Mouse (Mus musculus) midbrain, embryonic 16.5 days (tissue): ENCODE measurements around the gene Tmem185b. TPM values are rescaled to one million over a fixed set of nuclear protein-coding genes. Genes with fewer than 3 reads are reported as not detected.

ENCODE experiments used
- ATAC-seq: fragments of 200-750 bp; cut with Nextera tagmentation; 2 replicates; pipeline ENCODE4 v1.8.0; 2017; ENCODE audit warnings: moderate TSS enrichment
- H3K27ac ChIP-seq: fragments of 300-500 bp; sonication (generic); 2 replicates; pipeline ENCODE4 v1.5.1; 2014; ENCODE audit warnings: mild to moderate bottlenecking, low read length, mixed read lengths
- H3K27me3 ChIP-seq: fragments of 300-500 bp; sonication (generic); 2 replicates; pipeline ENCODE4 v1.6.1; 2014; ENCODE audit warnings: low read depth, low read length, mixed read lengths; ENCODE audit not compliant: control insufficient read depth, insufficient read depth
- H3K36me3 ChIP-seq: fragments of 300-500 bp; sonication (generic); 2 replicates; pipeline ENCODE4 v1.6.1; 2014; ENCODE audit warnings: mild to moderate bottlenecking, low read length, moderate library complexity, mixed read lengths; ENCODE audit not compliant: control insufficient read depth, insufficient read depth
- H3K4me1 ChIP-seq: fragments of 300-500 bp; sonication (generic); 2 replicates; pipeline ENCODE4 v1.6.1; 2014; ENCODE audit warnings: mild to moderate bottlenecking, low read length, mixed read lengths; ENCODE audit not compliant: control insufficient read depth, insufficient read depth
- H3K4me2 ChIP-seq: fragments of 300-500 bp; sonication (generic); 2 replicates; pipeline ENCODE4 v1.6.1; 2014; ENCODE audit warnings: mild to moderate bottlenecking, low read length, mixed read lengths
- H3K4me3 ChIP-seq: fragments of 300-500 bp; sonication (generic); 2 replicates; pipeline ENCODE4 v1.5.1; 2014; ENCODE audit warnings: low read depth, mild to moderate bottlenecking, low read length, moderate library complexity, mixed read lengths
- H3K9ac ChIP-seq: fragments of 300-500 bp; sonication (generic); 2 replicates; pipeline ENCODE4 v1.6.1; 2014; ENCODE audit warnings: low read depth, low read length, mixed read lengths
- H3K9me3 ChIP-seq: fragments of 300-500 bp; sonication (generic); replicated peaks from 2 replicates; pipeline ENCODE4 v1.6.1; 2014; ENCODE audit warnings: mild to moderate bottlenecking, low read length, mixed read lengths; ENCODE audit not compliant: control insufficient read depth, poor library complexity, severe bottlenecking
- WGBS: fragments of 180-500 bp; shearing (Covaris S2); extraction: QIAGEN DNeasy Blood & Tissue Kit; methylation state at CpG from one replicate; pipeline ENCODE4 v1.1.7; 2014; 5-methylcytosine and 5-hydroxymethylcytosine counted together
- polyA plus RNA-seq: library from polyadenylated mRNA; unstranded; fragments of >200 nt; fragmentation: Nextera tagmentation; extraction: Ambion mirVana; gene quantifications from 2 replicates; pipeline ENCODE4 v1.2.1, GENCODE M21; 2015

Gene Tmem185b
- polyA plus RNA-seq, 1 experiment from 2014 or later: 19.2 TPM

DNA sequence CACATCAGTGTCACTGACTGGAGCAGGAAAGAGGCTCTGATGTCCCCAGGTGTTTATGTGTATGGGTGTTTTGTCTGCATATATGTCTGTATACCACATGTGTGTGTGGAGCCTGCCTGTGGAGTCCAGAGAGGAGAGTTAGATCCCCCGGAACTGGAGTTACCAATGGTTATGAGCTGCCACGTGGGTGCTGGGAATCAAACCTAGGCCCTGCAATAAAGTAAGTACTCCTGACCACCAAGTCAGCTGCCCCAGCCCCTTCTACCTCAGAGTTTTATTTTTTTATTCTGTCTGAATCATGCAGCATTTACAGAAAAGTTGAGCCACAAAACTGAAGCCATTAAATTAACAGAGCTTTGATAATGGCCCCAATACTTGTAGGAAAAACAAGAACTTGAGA lies 24.1 kb downstream of the Tmem185b start:
- Histone ChIP-seq H3K4me3 (no peak overlapping the region), H3K27ac (no peak overlapping the region), H3K9me3 (no peaks in the 10 kb centered on the region), H3K4me2 (no peak overlapping the region), H3K9ac (no peak overlapping the region), H3K4me1 (no peaks in the 10 kb centered on the region), H3K36me3 (no peaks in the 10 kb centered on the region), H3K27me3 (no peaks in the 10 kb centered on the region)
- ATAC-seq: no peak
- 100% methylated on average over 2 of the region's 2 CpGs for WGBS

GRCm38 (mm10) chr1:119551651-119552050 lies 25.7 kb downstream of the Tmem185b start:
- no peak overlapping the region for H3K4me3 ChIP-seq
- no peak overlapping the region for H3K27ac ChIP-seq
- H3K27me3 ChIP-seq: no peaks in the 10 kb centered on the region
- no peaks in the 10 kb centered on the region for H3K4me1 ChIP-seq
- no peak for ATAC-seq
- no peaks in the 10 kb centered on the region for H3K9me3 ChIP-seq
- H3K4me2 ChIP-seq: no peak overlapping the region
- no peaks in the 10 kb centered on the region for H3K36me3 ChIP-seq
- 98% methylated on average over 1 of the region's 1 CpGs for WGBS
- no peak overlapping the region for H3K9ac ChIP-seq

DNA sequence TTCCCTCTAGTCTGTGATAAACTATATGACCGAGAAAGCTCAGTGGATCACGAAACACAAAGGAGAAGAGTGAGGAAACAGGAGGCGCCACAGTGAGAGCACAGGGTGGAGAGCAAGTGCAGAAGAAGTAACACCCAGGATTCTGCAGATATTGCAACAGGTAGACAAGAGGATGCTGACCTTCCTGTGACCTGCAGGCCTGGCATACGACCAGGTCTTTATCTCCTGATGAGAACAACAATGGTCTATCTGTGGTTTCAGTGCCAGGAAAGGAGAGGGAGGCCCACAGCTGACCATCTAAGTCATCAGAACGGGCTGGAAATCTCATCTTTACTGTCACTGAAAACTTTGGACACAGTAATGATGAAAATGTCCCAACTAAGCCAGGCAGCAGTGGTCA lies 29.7 kb downstream of the Tmem185b start:
- ATAC-seq: no peak
- Histone ChIP-seq H3K36me3 (no peaks in the 10 kb centered on the region), H3K4me2 (no peak overlapping the region), H3K4me1 (no peaks in the 10 kb centered on the region), H3K27ac (no peak overlapping the region), H3K4me3 (no peak overlapping the region), H3K27me3 (no peaks in the 10 kb centered on the region), H3K9ac (no peak overlapping the region), H3K9me3 (no peaks in the 10 kb centered on the region)
- 88% methylated on average over 5 of the region's 5 CpGs for WGBS

DNA sequence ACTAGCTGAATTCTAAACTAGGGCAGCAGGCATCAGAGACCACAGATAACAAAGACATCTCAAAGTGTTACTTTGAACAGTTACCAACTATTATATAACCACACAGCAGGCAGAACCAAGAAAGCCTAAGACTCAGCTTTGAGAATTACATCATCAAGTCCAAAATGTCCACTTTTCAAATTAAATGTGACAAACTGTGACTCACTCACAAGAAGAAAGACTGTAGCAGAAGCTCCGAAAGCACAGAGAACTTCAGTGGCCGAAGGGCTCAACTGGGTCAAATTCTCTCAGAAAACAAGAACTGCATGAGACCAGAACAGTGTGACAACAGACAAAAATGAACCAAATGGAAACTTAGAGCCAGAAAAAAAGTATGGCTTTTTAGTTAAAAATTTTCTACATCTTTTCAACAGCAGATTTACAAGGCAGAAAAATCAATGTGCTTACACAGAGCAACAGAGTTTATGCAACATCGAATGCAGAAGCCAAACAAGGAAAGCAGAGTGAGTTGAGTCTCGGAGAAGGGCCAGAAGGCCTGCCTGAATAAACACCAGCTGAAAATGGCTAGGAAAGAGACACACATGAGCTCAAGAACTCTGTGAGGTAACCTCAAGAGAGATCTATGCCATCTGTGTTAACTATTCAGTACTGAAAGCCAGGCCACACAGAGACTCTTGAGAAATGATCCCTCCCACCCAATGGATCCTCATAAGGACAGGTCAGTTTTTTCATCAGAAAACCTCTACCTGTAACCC lies 31.9 kb downstream of the Tmem185b start:
- Histone ChIP-seq H3K9ac (no peak overlapping the region), H3K27me3 (no peaks in the 10 kb centered on the region), H3K36me3 (no peaks in the 10 kb centered on the region), H3K4me3 (no peak overlapping the region), H3K4me1 (no peaks in the 10 kb centered on the region), H3K27ac (no peak overlapping the region), H3K4me2 (no peak overlapping the region), H3K9me3 (0 out of 2 replicates have a peak, but pooled peaks cover 2% of the 10 kb centered on the region)
- WGBS: 69% methylated on average over 4 of the region's 4 CpGs
- ATAC-seq: no peak

DNA sequence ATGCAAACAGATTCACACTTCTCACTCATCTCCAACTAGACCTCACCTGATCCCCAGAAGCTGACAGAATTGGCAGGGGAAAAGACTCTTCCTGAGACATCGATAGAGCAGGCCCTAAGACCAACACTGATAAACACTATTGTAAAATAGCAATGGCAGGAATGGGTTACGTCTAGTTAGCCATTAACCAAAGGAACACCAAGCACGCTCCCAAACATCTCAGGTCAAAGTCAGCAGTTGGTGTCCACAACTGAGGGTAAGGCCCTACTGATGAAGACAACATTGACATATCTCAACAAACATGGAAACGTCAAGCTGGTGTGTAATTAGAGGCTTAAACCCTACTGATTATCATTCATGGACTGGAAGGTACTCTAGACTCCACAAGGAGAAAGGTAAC lies 39.6 kb downstream of the Tmem185b start:
- no peak overlapping the region for H3K4me2 ChIP-seq
- 97% methylated on average over 4 of the region's 4 CpGs for WGBS
- no peaks in the 10 kb centered on the region for H3K27me3 ChIP-seq
- H3K9ac ChIP-seq: no peak overlapping the region
- 0 out of 2 replicates have a peak, but pooled peaks cover 2% of the 10 kb centered on the region for H3K9me3 ChIP-seq
- no peak overlapping the region for H3K27ac ChIP-seq
- no peaks in the 10 kb centered on the region for H3K4me1 ChIP-seq
- H3K4me3 ChIP-seq: no peak overlapping the region
- ATAC-seq: no peak
- peaks cover 5% of the 10 kb centered on the region; the same call in 1 of the 2 replicates for H3K36me3 ChIP-seq

- Histone ChIP-seq H3K27ac (no peak overlapping the region), H3K4me1 (no peaks in the 10 kb centered on the region), H3K9me3 (no peaks in the 10 kb centered on the region), H3K36me3 (peaks cover 5% of the 10 kb centered on the region; the same call in 1 of the 2 replicates), H3K9ac (no peak overlapping the region), H3K27me3 (no peaks in the 10 kb centered on the region), H3K4me3 (no peak overlapping the region), H3K4me2 (no peak overlapping the region)
- 85% methylated on average over 1 of the region's 1 CpGs for WGBS
- ATAC-seq: no peak
Measured at GRCm38 (mm10) chr1:119570134-119570533, 44.2 kb downstream of the Tmem185b start.

Other genes with a start within 250 kb of the Tmem185b start
- 1.8 and 1.9 TPM in 2 replicates for gene Inhbb, start 103.9 kb upstream of the Tmem185b start, polyA plus RNA-seq
- 60.8 and 60.9 TPM in 2 replicates for gene Ralb, start 21.4 kb upstream of the Tmem185b start, polyA plus RNA-seq
- 21.1 and 21.6 TPM in 2 replicates for gene Epb41l5, start 122.8 kb downstream of the Tmem185b start, polyA plus RNA-seq